Mouse (Mus musculus): ENCODE measurements at regions not wholly inside any gene's neighbourhood (a gene's known extent, or its start where the extent isn't known, plus 50 kb on each side); places are given as distances from the start of the nearest gene placed in this dataset.

GRCm38 (mm10) chr15:52645961-52646360 is 1238.7 kb upstream of the Gm7489 start:
- Histone ChIP-seq H3K9ac (ENCODE audit: low read depth, low read length, severe bottlenecking) (no peak overlapping the region), H3K27me3 (ENCODE audit: control insufficient read depth, insufficient read depth, low read length) (no peaks in the 10 kb centered on the region), H3K4me2 (replicated peaks; ENCODE audit: low read depth, low read length, severe bottlenecking) (no peak overlapping the region), H3K9me3 (ENCODE audit: control insufficient read depth, low read length) (no peaks in the 10 kb centered on the region), H3K36me3 (ENCODE audit: control insufficient read depth, insufficient read depth, low read length) (no peaks in the 10 kb centered on the region), H3K27ac (replicated peaks; ENCODE audit: low read depth, low read length) (no peak overlapping the region), H3K4me1 (ENCODE audit: control insufficient read depth, insufficient read depth, low read length) (no peaks in the 10 kb centered on the region), H3K4me3 (replicated peaks; ENCODE audit: low read length) (no peak overlapping the region)
- 67% methylated on average over 2 of the region's 2 CpGs for WGBS
- TF ChIP-seq POLR2A (IDR thresholded peaks at IDR 0.05; ENCODE audit: borderline replicate concordance, extremely low read depth, insufficient read depth, insufficient read length): no peak
- DNase-seq (ENCODE audit: low spot score) (no peak), ATAC-seq (ENCODE audit: low FRiP score, low read depth) (no peak)

GRCm38 (mm10) chr15:52657916-52658315 is 1226.8 kb upstream of the Gm7489 start:
- Histone ChIP-seq H3K4me3 (replicated peaks; ENCODE audit: low read length) (no peak overlapping the region), H3K27ac (replicated peaks; ENCODE audit: low read depth, low read length) (no peak overlapping the region), H3K27me3 (ENCODE audit: control insufficient read depth, insufficient read depth, low read length) (no peaks in the 10 kb centered on the region), H3K4me2 (replicated peaks; ENCODE audit: low read depth, low read length, severe bottlenecking) (no peak overlapping the region), H3K9me3 (ENCODE audit: control insufficient read depth, low read length) (no peaks in the 10 kb centered on the region), H3K9ac (ENCODE audit: low read depth, low read length, severe bottlenecking) (no peak overlapping the region), H3K4me1 (ENCODE audit: control insufficient read depth, insufficient read depth, low read length) (no peaks in the 10 kb centered on the region), H3K36me3 (ENCODE audit: control insufficient read depth, insufficient read depth, low read length) (no peaks in the 10 kb centered on the region)
- DNase-seq (ENCODE audit: low spot score): peak; percentile 28
- ATAC-seq (ENCODE audit: low FRiP score, low read depth): no peak
- no peak for TF ChIP-seq POLR2A (IDR thresholded peaks at IDR 0.05; ENCODE audit: borderline replicate concordance, extremely low read depth, insufficient read depth, insufficient read length)
